Comparison of ENCODE assay signal across 7 mouse cellular contexts in genomic region chr1:193172991-193173809, GRCm38 (mm10). TPM values are rescaled to one million over a fixed set of nuclear protein-coding genes. Genes with fewer than 3 reads are reported as not detected.
DNase-seq lines count a peak whose midpoint lies in the region; ATAC-seq lines count a peak whose summit lies in the region.

No protein-coding gene starts in this region.

- ATAC-seq in intestine, embryonic 16.5 days: peak; percentile 97
- peak; percentile 100 for ATAC-seq in midbrain, embryonic 11.5 days (ENCODE audit: low FRiP score)

- no peaks in the 10 kb centered on the region for H3K27me3 ChIP-seq in intestine, embryonic 16.5 days (replicated peaks; ENCODE audit: control insufficient read depth, insufficient read depth, low read length)
- H3K27me3 ChIP-seq in midbrain, embryonic 11.5 days (ENCODE audit: control insufficient read depth, insufficient read depth, low read length): no peaks in the 10 kb centered on the region

- H3K36me3 ChIP-seq in intestine, embryonic 16.5 days (ENCODE audit: control insufficient read depth, insufficient read depth, low read length): no peaks in the 10 kb centered on the region
- H3K36me3 ChIP-seq in midbrain, embryonic 11.5 days (ENCODE audit: control insufficient read depth, insufficient read depth, low read length): no peaks in the 10 kb centered on the region

- peaks cover 27% of the 10 kb centered on the region for H3K4me1 ChIP-seq in intestine, embryonic 16.5 days (ENCODE audit: control insufficient read depth, insufficient read depth, low read length)
- peaks cover 5% of the 10 kb centered on the region; the same call in 1 of the 2 replicates for H3K4me1 ChIP-seq in midbrain, embryonic 11.5 days (ENCODE audit: control insufficient read depth, insufficient read depth, low read length)

- under 1% methylated on average over 48 of the region's 48 CpGs for WGBS in intestine, embryonic 16.5 days
- WGBS in midbrain, embryonic 11.5 days: 1% methylated on average over 48 of the region's 48 CpGs

- intact Hi-C loops in left cerebral cortex, postnatal 36 days (cut with DNase I): loop anchor here (1.0 kb wide), 1 partner anchor 43 kb away; the partner anchor contains the start of gene Diexf

- H3K4me3 ChIP-seq in intestine, embryonic 16.5 days (ENCODE audit: low read length): peak overlapping the region; percentile 74
- H3K4me3 ChIP-seq in midbrain, embryonic 11.5 days (ENCODE audit: low read depth, low read length): peak overlapping the region; percentile 60

- peak overlapping the region; percentile 82 for H3K27ac ChIP-seq in intestine, embryonic 16.5 days (ENCODE audit: low read length)
- no peak overlapping the region for H3K27ac ChIP-seq in midbrain, embryonic 11.5 days (ENCODE audit: low read depth, low read length)

- H3K4me2 ChIP-seq in intestine, embryonic 16.5 days (ENCODE audit: low read depth, low read length): peak overlapping the region; percentile 79
- H3K4me2 ChIP-seq in midbrain, embryonic 11.5 days: peak overlapping the region; percentile 75

- peak; percentile 96 for DNase-seq in adrenal gland, adult 8-10 months
- DNase-seq in embryo, embryonic 9.5 days (ENCODE audit: extremely low spot score): peak; percentile 97
- DNase-seq in gastrocnemius, postnatal 4 days (ENCODE audit: low spot score in 2 of 2): peak; percentile 84 to 93
- peak; percentile 93 to 94 for DNase-seq in left cerebral cortex, postnatal 36 days (ENCODE audit: low spot score in 2 of 2)
- DNase-seq in midbrain, embryonic 11.5 days (ENCODE audit: low spot score, missing footprints): peak; percentile 99
- peak; percentile 98 for DNase-seq in skeletal muscle tissue, adult 2 months (ENCODE audit: low read depth, low spot score)

- H3K9me3 ChIP-seq in intestine, embryonic 16.5 days (ENCODE audit: control insufficient read depth, low read length): no peaks in the 10 kb centered on the region
- H3K9me3 ChIP-seq in midbrain, embryonic 11.5 days (ENCODE audit: control insufficient read depth, low read length): no peaks in the 10 kb centered on the region

- H3K9ac ChIP-seq in intestine, embryonic 16.5 days (ENCODE audit: low read depth, low read length): peak overlapping the region; percentile 85
- H3K9ac ChIP-seq in midbrain, embryonic 11.5 days (ENCODE audit: low read length): peak overlapping the region; percentile 73

RNA-seq across cellular contexts. Expression of gene A130010J15Rik, which starts 5.4 kb away (rescaled TPM):
- 1 to 10 TPM; 2.2 to 3.2 (median 3.0) TPM for total RNA-seq in adrenal gland, adult 8-10 months (2022)
- total RNA-seq in gastrocnemius, postnatal 4 days (2021): 1 to 10 TPM; 6.6 to 7.2 TPM
- polyA plus RNA-seq in intestine, embryonic 16.5 days (2015; fragmentation: Nextera tagmentation; extraction: Ambion mirVana): 13.0 and 13.7 TPM in 2 replicates
- total RNA-seq in left cerebral cortex, postnatal 36 days (2021): 1 to 10 TPM; 2.6 to 3.2 TPM
- polyA plus RNA-seq in midbrain, embryonic 11.5 days (2014; fragmentation: Nextera tagmentation; extraction: Ambion mirVana): 14.9 and 17.9 TPM in 2 replicates

RNA-seq across cellular contexts. Expression of gene Irf6, which starts 20.3 kb away (rescaled TPM):
- total RNA-seq in adrenal gland, adult 8-10 months (2022): under 1 TPM; 0.15 to 0.49 (median 0.26) TPM
- 1 to 10 TPM; 6.4 to 6.9 TPM for total RNA-seq in gastrocnemius, postnatal 4 days (2021)
- polyA plus RNA-seq in intestine, embryonic 16.5 days (2015; fragmentation: Nextera tagmentation; extraction: Ambion mirVana): 95.0 and 106 TPM in 2 replicates
- total RNA-seq in left cerebral cortex, postnatal 36 days (2021): 1 to 10 TPM in 1 of 2 experiments, under 1 TPM in 1; 0.99 to 1.7 TPM
- 1.5 and 2.8 TPM in 2 replicates for polyA plus RNA-seq in midbrain, embryonic 11.5 days (2014; fragmentation: Nextera tagmentation; extraction: Ambion mirVana)

RNA-seq across cellular contexts. Expression of gene Traf3ip3, which starts 28.3 kb away (rescaled TPM):
- 1 to 10 TPM; 1.6 to 3.9 (median 2.7) TPM for total RNA-seq in adrenal gland, adult 8-10 months (2022)
- 10 to 100 TPM; 77.1 to 86.9 TPM for total RNA-seq in gastrocnemius, postnatal 4 days (2021)
- 3.4 and 4.0 TPM in 2 replicates for polyA plus RNA-seq in intestine, embryonic 16.5 days (2015; fragmentation: Nextera tagmentation; extraction: Ambion mirVana)
- total RNA-seq in left cerebral cortex, postnatal 36 days (2021): 1 to 10 TPM; 1.6 to 2.0 TPM
- 0.77 and 1.4 TPM in 2 replicates for polyA plus RNA-seq in midbrain, embryonic 11.5 days (2014; fragmentation: Nextera tagmentation; extraction: Ambion mirVana)

RNA-seq across cellular contexts. Expression of gene Lamb3, which starts 34.3 kb away (rescaled TPM):
- total RNA-seq in adrenal gland, adult 8-10 months (2022): 1 to 10 TPM; 1.2 to 2.7 (median 1.5) TPM
- total RNA-seq in gastrocnemius, postnatal 4 days (2021): 1 to 10 TPM; 2.0 to 4.5 TPM
- 4.1 and 4.3 TPM in 2 replicates for polyA plus RNA-seq in intestine, embryonic 16.5 days (2015; fragmentation: Nextera tagmentation; extraction: Ambion mirVana)
- 1 to 10 TPM in 1 of 2 experiments, under 1 TPM in 1; 0.89 to 1.6 TPM for total RNA-seq in left cerebral cortex, postnatal 36 days (2021)
- polyA plus RNA-seq in midbrain, embryonic 11.5 days (2014; fragmentation: Nextera tagmentation; extraction: Ambion mirVana): 0.11 TPM in 1 of 2 replicates, not detected in the other

RNA-seq across cellular contexts. Expression of gene Diexf, which starts 43.1 kb away (rescaled TPM):
- total RNA-seq in adrenal gland, adult 8-10 months (2022): 10 to 100 TPM; 16.7 to 24.1 (median 20.8) TPM
- 10 to 100 TPM; 16.6 to 18.1 TPM for total RNA-seq in gastrocnemius, postnatal 4 days (2021)
- 5.0 and 9.2 TPM in 2 replicates for polyA plus RNA-seq in intestine, embryonic 16.5 days (2015; fragmentation: Nextera tagmentation; extraction: Ambion mirVana)
- 10 to 100 TPM; 14.3 to 20.4 TPM for total RNA-seq in left cerebral cortex, postnatal 36 days (2021)
- polyA plus RNA-seq in midbrain, embryonic 11.5 days (2014; fragmentation: Nextera tagmentation; extraction: Ambion mirVana): 8.5 and 10.7 TPM in 2 replicates

Comparison
In these comparisons a context has a peak if more than half of its experiments do, and no peak if none do; other contexts are left out.
1. RNA of gene Traf3ip3, which starts 28.3 kb away (total RNA-seq): 77.1 to 86.9 TPM in gastrocnemius, postnatal 4 days; 1.6 to 3.9 TPM in adrenal gland, adult 8-10 months and 1.6 to 2.0 TPM in left cerebral cortex, postnatal 36 days; every median in the first group is over 10 times any median in the second.
2. Peak in every context shown above with its lines, with median percentiles within 50 percentile points of each other: DNase-seq.